Mouse (Mus musculus): Measurements from ENCODE around the gene Tdrd9. TPM values are rescaled to one million over a fixed set of nuclear protein-coding genes. Genes with fewer than 3 reads are reported as not detected.

Tdrd9 gene
- total RNA-seq, 2 experiments from 2014 or later = 0.44 to 0.49 TPM

- no peak for DNase-seq (ENCODE audit: low spot score in 2 of 2)
Observed at GRCm38 (mm10) chr12:112101045-112101444, 129.7 kb downstream of the Tdrd9 start.

DNA sequence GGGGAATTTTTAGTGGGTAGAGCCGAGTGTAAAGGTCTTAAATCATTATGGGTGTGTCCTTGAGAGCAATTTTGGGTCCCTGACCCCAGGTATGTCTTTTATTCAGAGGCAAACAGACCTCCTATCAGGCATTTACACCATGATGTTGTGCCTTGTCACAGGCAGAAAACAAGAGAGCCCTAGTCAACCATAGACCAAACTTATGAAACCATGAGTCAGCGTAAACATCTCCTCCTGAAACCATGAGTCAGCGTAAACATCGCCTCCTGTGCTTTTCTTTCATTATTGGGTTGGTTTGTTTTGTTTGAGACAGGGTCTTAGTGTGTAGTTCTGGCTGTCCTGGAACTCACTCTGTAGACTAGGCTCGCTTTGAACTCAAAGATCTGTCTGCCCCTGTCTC lies 131.8 kb downstream of the Tdrd9 start:
- no peak for DNase-seq (ENCODE audit: low spot score in 2 of 2)

GRCm38 (mm10) chr12:112104890-112105289 lies 133.5 kb downstream of the Tdrd9 start:
- no peak for DNase-seq (ENCODE audit: low spot score in 2 of 2)

- DNase-seq (ENCODE audit: low spot score in 2 of 2) = no peak
Observed at GRCm38 (mm10) chr12:112106541-112106971, 135.2 kb downstream of the Tdrd9 start, which contains the start of gene Aspg. TSS of gene Aspg (plus strand) at chr12:112106679.

DNA sequence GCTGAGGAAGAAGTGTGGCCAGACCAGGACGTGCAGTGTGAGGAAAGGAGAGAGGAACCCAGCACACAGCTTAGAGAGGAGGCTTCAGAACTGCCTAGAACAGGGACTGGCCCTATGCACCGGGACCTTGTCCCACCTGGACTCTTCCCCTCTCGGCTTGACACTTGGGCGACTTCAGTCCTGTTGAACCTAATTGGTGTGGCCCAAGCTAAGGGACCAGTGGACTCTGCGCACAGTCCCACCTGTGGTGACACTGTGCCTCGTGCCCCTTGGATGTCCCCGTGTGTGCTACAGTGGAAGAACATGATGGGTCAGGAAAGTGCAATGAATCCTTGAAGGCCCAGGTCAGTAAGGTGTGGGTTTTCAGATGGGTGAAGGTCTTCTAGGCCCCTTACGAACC lies 136.3 kb downstream of the Tdrd9 start:
- DNase-seq (ENCODE audit: low spot score in 2 of 2) = no peak

- no peak for DNase-seq (ENCODE audit: low spot score in 2 of 2)
Observed at GRCm38 (mm10) chr12:112108696-112109445, 137.5 kb downstream of the Tdrd9 start.

GRCm38 (mm10) chr12:112109701-112110100 lies 138.3 kb downstream of the Tdrd9 start:
- DNase-seq (ENCODE audit: low spot score in 2 of 2) = no peak

- no peak for DNase-seq (ENCODE audit: low spot score in 2 of 2)
Observed at GRCm38 (mm10) chr12:112111323-112111722, 140.0 kb downstream of the Tdrd9 start.

- no peak for DNase-seq (ENCODE audit: low spot score in 2 of 2)
Observed at GRCm38 (mm10) chr12:112112235-112112634, 140.9 kb downstream of the Tdrd9 start.

DNA sequence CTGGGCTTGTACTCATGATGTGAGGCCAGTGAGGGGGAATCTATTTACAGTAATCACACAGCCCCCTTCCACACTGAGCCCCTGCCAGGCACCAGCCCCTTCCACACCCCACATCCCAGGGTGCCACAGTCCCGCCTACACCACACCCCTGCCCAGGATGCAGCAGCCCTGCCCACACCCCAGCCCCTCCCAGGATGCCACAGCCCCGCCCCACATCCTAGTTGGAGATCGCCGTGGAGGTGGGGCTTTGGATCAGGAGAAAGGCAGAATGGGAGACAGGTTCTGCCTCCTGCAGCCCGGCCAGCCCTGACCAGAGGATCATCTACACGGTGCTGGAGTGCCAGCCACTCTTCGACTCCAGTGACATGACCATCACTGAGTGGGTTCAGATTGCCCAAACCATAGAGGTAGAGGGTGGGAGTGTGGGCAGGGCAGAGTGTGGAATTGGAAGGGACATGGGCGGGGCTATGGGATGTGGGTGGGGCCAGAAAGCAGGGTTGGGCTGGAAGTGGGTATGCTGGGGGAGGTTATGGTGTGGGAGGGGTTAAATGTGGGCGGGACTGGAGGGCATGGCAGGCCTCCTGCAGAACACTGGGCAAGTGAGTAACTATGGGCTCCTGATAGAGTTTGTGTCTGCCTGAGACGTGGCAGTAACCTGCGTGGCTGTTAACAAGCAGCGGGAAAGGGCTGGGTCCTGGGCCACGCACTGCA lies 141.5 kb downstream of the Tdrd9 start:
- DNase-seq (ENCODE audit: low spot score in 2 of 2) = no peak

DNA sequence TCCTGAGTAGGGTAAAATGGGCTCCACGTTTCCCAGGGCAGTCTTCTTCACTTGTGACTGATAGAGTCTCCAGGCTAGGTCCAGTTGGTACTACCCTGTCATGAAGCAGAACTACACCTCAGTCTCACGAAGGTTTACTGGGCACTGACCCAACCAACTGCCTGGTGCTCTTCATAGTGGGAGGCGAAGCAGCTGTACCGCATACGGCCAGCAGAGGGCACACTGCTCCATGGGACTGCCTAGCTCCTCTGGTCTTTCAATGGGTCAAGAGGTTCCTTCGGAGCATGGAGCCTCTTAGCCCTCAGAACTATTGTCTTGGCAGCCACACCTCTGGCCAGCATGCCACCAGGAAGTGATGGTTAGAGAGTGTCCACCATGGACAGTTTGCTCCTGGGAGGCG lies 142.4 kb downstream of the Tdrd9 start:
- DNase-seq (ENCODE audit: low spot score in 2 of 2) = peak; percentile 64 to 82

GRCm38 (mm10) chr12:112117006-112117405 lies 145.6 kb downstream of the Tdrd9 start:
- DNase-seq (ENCODE audit: low spot score in 2 of 2) = no peak

GRCm38 (mm10) chr12:112117649-112118048 lies 146.3 kb downstream of the Tdrd9 start:
- DNase-seq (ENCODE audit: low spot score in 2 of 2) = no peak

Small RNAs within 50 kb of the gene (microRNA-seq; reads per million reads assigned to microRNA genes)
- gene Mir3073a = not detected
- not detected for gene Mir3073b

Other genes starting within 250 kb of the Tdrd9 start
- 100 to 1,000 TPM; 117 to 120 TPM for gene Klc1, start 212.7 kb upstream of the Tdrd9 start, total RNA-seq (2021)
- 1 to 10 TPM; 5.4 to 5.5 TPM for gene Xrcc3, start 157.7 kb upstream of the Tdrd9 start, total RNA-seq (2021)
- 10 to 100 TPM; 35.8 TPM for gene Zfyve21, start 157.4 kb upstream of the Tdrd9 start, total RNA-seq (2021)
- 10 to 100 TPM; 13.1 to 15.8 TPM for gene Ppp1r13b, start 63.4 kb upstream of the Tdrd9 start, total RNA-seq (2021)
- gene Atp5mpl, start 4.6 kb upstream of the Tdrd9 start, total RNA-seq (2021) = 100 to 1,000 TPM; 830 to 852 TPM
- not detected for gene Rd3l, start 9.8 kb downstream of the Tdrd9 start, total RNA-seq (2021)
- under 1 TPM; 0.32 to 0.62 TPM for gene Aspg, start 135.1 kb downstream of the Tdrd9 start, total RNA-seq (2021)
- 10 to 100 TPM; 14.5 to 15.8 TPM for gene Kif26a, start 174.6 kb downstream of the Tdrd9 start, total RNA-seq (2021)